Mouse (Mus musculus) spleen, embryonic (tissue): ENCODE measurements around the gene Dusp15.

Experiments used
- CTCF ChIA-PET: fragments of 350-600 bp; sonication (Branson Sonifier 250); formaldehyde crosslinking; loops from one replicate; lab custom pipeline; 2022; lab: Charles Lee

The Dusp15 gene

GRCm38 (mm10) chr2:152931456-152932160, 19.9 kb downstream of the Dusp15 start:
- CTCF ChIA-PET = no interaction called here

GRCm38 (mm10) chr2:152930276-152930675, 21.2 kb downstream of the Dusp15 start:
- CTCF ChIA-PET = no interaction called here

GRCm38 (mm10) chr2:152928988-152929370, 22.5 kb downstream of the Dusp15 start:
- CTCF ChIA-PET = no interaction called here

GRCm38 (mm10) chr2:152928219-152928987, 23.1 kb downstream of the Dusp15 start:
- CTCF ChIA-PET = no interaction called here

GRCm38 (mm10) chr2:152927371-152927770, 24.1 kb downstream of the Dusp15 start:
- CTCF ChIA-PET = no interaction called here

- CTCF ChIA-PET = no interaction called here
These were observed 24.6 kb downstream of the Dusp15 start for GRCm38 (mm10) chr2:152926896-152927295.

- CTCF ChIA-PET = no interaction called here
These were observed 26.2 kb downstream of the Dusp15 start for GRCm38 (mm10) chr2:152925189-152925872.

GRCm38 (mm10) chr2:152924543-152924942, 27.0 kb downstream of the Dusp15 start:
- CTCF ChIA-PET = no interaction called here

GRCm38 (mm10) chr2:152924128-152924527, 27.4 kb downstream of the Dusp15 start:
- CTCF ChIA-PET = interaction anchor here (0.7 kb wide), 1 partner anchor 91 kb away, joined by 4 read pairs; no protein-coding TSS in a partner anchor

GRCm38 (mm10) chr2:152923621-152924020, 27.9 kb downstream of the Dusp15 start:
- CTCF ChIA-PET = interaction anchor here (0.7 kb wide), 1 partner anchor 92 kb away, joined by 4 read pairs; no protein-coding TSS in a partner anchor

- CTCF ChIA-PET = no interaction called here
These were observed 29.1 kb downstream of the Dusp15 start for GRCm38 (mm10) chr2:152922376-152922775.

- CTCF ChIA-PET = no interaction called here
These were observed 33.8 kb downstream of the Dusp15 start for GRCm38 (mm10) chr2:152917671-152918070.

GRCm38 (mm10) chr2:152916111-152916510, 35.4 kb downstream of the Dusp15 start:
- CTCF ChIA-PET = no interaction called here

- CTCF ChIA-PET = no interaction called here
These were observed 36.0 kb downstream of the Dusp15 start for GRCm38 (mm10) chr2:152915453-152915852.

GRCm38 (mm10) chr2:152914310-152915120, 37.0 kb downstream of the Dusp15 start:
- CTCF ChIA-PET = interaction anchor here (0.6 kb wide), 2 partner anchors 179 to 236 kb away, joined by 3 to 7 read pairs; no protein-coding TSS in a partner anchor

GRCm38 (mm10) chr2:152913471-152913870, 38.0 kb downstream of the Dusp15 start:
- CTCF ChIA-PET = interaction anchor here (0.6 kb wide), 1 partner anchor 203 kb away, joined by 3 read pairs; no protein-coding TSS in a partner anchor

- CTCF ChIA-PET = no interaction called here
These were observed 40.1 kb downstream of the Dusp15 start for GRCm38 (mm10) chr2:152911432-152911831.

- CTCF ChIA-PET = no interaction called here
These were observed 40.5 kb downstream of the Dusp15 start, which contains the start of gene Mylk2 for GRCm38 (mm10) chr2:152911031-152911430. Mylk2 (plus strand) TSS chr2:152911352.

GRCm38 (mm10) chr2:152909848-152910247, 41.6 kb downstream of the Dusp15 start:
- CTCF ChIA-PET = no interaction called here

- CTCF ChIA-PET = no interaction called here
These were observed 44.2 kb downstream of the Dusp15 start for GRCm38 (mm10) chr2:152907114-152907943.
